Mouse (Mus musculus): ENCODE measurements at regions not wholly inside any gene's neighbourhood (a gene's known extent, or its start where the extent isn't known, plus 50 kb on each side); places are given as distances from the start of the nearest gene placed in this dataset.

GRCm38 (mm10) chr4:105327711-105328471, 170.7 kb downstream of the Plpp3 start:
- no peak for DNase-seq (ENCODE audit: low spot score)

GRCm38 (mm10) chr4:105328776-105329175, 171.6 kb downstream of the Plpp3 start:
- no peak for DNase-seq (ENCODE audit: low spot score)

- DNase-seq (ENCODE audit: low spot score) = no peak
Measured at GRCm38 (mm10) chr4:105332081-105332480, 174.9 kb downstream of the Plpp3 start.

DNA sequence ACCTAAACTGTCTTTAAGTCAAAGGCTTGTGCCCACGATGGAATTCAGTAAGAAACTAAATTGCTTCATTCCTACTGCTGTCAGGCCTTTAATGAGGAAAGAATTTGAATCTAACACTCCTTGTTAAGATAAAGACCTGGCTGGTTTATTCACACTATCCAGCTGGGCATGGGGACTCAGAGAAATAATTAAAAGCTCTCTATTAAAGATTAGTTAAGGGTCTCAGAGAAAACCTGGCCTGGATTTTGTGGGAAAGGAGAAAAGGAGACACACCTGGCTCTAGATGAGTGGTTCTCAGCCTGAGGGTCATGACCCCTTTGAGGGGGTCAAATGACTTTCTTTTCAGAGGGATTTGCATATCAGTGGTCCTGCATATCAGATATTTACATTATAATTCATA, 178.7 kb downstream of the Plpp3 start:
- no peak for DNase-seq (ENCODE audit: low spot score)

GRCm38 (mm10) chr4:105336557-105336956, 179.4 kb downstream of the Plpp3 start:
- no peak for DNase-seq (ENCODE audit: low spot score)

DNA sequence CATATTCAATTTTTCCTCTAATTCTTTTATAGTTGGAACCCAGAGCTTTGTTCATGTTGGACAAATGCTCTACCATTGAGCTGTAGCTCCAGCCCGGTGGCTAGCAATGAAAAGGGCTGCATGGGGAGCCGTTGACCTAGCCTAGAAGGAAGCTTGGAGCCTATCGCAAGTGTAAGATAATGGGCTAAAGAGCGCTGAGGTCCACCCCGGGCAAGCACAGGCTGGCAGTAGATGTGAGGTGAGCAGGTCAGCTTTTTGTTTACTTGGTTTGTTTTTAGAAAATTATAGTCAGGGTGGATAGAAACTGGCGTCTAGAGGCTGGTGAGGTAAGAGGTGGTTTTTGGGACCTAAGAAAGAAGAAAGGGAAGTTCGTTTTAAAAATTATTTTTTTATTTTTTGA, 181.0 kb downstream of the Plpp3 start:
- no peak for DNase-seq (ENCODE audit: low spot score)

DNA sequence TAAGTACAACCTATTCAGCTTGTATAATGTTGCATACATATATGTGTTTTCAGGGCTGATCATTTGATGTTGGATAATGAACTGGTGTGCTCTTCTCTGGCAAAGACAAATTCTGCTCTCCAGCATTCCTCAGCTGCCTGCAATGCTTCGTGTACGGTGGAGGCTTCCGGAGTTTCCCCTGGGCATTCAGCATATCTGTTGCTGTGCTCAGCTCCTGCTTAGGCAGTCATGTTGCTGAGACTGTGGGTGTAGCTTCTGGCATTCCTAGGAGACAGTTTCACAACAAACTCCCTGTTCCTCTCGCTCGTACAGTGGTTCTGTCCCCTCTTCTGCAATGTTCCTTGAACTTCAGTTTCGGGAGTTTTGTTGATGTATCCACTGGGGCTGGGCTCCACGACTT, 181.7 kb downstream of the Plpp3 start:
- no peak for DNase-seq (ENCODE audit: low spot score)

DNA sequence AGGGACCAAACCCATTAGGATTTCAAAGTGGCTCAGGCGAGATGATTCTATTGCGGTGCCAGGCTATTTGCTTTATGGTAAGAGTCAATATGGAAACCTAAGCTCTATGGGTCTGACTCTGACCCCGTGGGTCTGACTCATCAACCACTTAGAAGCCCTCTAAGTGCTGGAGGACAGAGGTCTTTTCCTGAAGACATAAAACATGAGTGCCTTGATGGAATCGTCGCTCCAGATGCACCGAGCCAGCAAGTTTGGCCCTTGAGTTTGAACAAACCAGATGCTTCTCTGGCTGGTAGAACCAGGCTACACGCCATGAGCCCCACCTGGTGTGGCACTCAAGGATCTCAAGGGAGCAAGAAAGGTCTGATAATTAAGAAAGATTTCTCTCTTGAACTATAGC, 184.1 kb downstream of the Plpp3 start:
- no peak for DNase-seq (ENCODE audit: low spot score)

- DNase-seq (ENCODE audit: low spot score) = no peak
Measured at GRCm38 (mm10) chr4:105346846-105347245, 189.7 kb downstream of the Plpp3 start.

- no peak for DNase-seq (ENCODE audit: low spot score)
Measured at GRCm38 (mm10) chr4:105347911-105348310, 190.8 kb downstream of the Plpp3 start.

- DNase-seq (ENCODE audit: low spot score) = no peak
Measured at GRCm38 (mm10) chr4:105349316-105350207, 192.4 kb downstream of the Plpp3 start.

GRCm38 (mm10) chr4:105352342-105352741, 195.2 kb downstream of the Plpp3 start:
- no peak for DNase-seq (ENCODE audit: low spot score)

DNA sequence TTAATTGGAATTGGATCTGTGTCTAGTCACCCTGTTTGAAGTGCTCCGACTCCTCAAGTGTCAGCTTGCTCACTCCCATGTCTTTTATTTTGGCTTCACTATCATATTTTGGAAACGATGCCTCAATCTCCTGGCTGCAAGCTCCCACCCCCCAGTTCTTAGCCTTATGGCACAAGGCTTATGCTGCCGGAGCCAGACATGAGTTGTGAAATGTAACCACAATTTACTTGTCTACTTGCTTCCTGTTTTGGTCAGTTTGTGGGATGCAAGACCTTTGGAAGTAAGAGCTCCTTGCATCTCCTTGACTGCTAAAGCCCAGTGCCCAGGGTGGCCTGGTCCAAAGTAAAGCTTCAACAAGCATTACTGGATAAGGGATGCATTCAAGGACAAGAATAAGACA, 195.8 kb downstream of the Plpp3 start:
- no peak for DNase-seq (ENCODE audit: low spot score)

- no peak for DNase-seq (ENCODE audit: low spot score)
Measured at GRCm38 (mm10) chr4:105354097-105354496, 196.9 kb downstream of the Plpp3 start.

DNA sequence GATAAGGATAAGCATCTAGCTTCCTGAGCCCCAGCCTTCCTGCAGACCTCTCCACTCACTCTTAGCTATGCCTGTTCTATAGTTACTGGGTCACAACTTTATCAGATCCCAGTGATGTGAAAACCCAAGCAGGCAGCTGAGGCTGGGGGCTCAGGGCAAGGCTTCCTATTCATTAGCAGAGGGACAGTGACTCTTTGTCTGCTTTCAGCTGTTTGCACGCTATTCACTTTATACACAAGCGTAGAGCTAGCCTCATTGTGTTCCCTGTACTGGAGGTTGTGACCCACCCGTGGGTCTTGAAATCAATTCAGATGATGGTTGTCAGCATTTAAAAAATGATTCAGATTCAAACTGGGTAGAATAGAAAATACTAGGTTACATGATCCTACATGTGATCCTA, 199.5 kb downstream of the Plpp3 start:
- no peak for DNase-seq (ENCODE audit: low spot score)

- DNase-seq (ENCODE audit: low spot score) = no peak
Measured at GRCm38 (mm10) chr4:105358725-105359124, 201.6 kb downstream of the Plpp3 start.

GRCm38 (mm10) chr4:105364496-105364895, 207.3 kb downstream of the Plpp3 start:
- no peak for DNase-seq (ENCODE audit: low spot score)

GRCm38 (mm10) chr4:105365076-105365475, 207.9 kb downstream of the Plpp3 start:
- no peak for DNase-seq (ENCODE audit: low spot score)

DNA sequence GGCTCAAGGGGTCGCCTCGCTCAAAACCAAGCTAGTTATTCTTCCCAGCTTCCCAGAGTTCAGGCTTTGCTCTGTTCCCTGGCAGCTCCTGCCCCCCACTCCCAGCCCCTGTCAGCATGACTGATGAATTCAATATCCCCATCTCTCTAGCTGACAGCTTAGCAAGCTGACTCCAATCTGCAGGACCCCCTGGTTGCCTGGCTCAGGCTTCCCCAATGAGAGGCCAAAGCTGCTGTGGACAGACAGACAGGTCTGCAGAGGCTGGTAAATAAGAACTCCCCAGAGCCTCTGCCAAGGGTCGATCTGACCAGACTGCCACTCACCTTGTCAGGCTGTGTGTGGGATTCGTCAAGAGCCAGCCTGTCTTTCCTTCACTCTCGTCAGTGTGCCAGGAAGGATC, 219.4 kb downstream of the Plpp3 start:
- no peak for DNase-seq (ENCODE audit: low spot score)

GRCm38 (mm10) chr4:105377469-105378187, 220.5 kb downstream of the Plpp3 start:
- DNase-seq (ENCODE audit: low spot score) = no peak

DNA sequence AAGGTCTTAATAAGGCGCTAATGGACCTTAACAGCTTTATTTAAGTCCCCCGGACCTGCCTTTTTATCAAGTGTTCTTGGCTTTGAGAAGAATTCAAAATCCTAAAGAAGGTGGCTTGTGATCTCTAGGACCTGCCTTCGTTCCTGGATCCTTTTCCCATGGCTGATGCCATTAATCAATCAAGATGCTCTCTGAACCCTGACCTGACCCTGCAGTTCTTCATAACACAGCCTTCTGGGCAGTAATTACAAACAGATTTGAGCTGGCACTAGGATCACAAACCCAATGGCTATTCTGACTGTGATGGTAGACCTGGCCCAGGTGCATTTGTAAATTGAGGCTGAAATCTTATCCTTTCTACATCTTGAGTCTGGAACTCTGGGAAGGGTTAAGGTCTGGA, 227.7 kb downstream of the Plpp3 start:
- DNase-seq (ENCODE audit: low spot score) = no peak

DNA sequence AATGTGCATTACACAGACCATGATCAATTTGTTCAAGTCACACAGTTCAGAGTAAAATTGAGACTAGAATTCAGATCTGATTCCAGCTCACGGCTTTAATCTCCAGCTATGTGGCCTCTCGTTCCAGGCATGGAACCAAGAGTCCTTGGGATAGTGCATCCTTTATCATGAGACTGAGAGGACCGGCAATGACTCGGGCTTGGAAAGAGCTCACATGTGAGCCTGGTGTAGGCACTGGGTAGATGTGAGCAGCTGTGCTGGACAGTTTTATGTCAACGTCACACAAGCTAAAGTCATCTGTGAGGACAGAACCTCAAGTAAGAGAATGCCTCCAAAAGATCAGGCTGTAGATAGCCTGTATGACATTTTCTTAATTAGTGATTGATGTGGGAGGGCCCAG, 228.3 kb downstream of the Plpp3 start:
- no peak for DNase-seq (ENCODE audit: low spot score)

DNA sequence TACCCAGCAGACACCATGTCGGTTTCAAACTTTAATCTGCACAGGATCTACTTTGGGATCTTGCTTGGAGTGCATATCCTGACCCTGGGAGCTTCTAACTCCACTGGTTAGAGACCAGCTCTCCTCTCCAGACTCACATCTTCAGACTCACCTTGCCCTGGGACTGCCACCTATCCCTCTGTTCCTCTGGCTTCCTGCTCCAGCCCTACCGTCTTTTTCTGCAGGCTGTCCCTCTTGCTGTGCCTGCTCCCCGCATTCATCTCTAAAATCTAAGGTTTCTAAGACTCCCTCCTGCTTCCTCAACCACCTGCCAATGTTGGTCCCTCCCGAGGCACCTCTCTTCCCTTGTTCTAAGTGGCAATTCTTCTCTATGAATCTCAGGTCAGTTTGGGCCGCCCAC, 233.2 kb downstream of the Plpp3 start:
- no peak for DNase-seq (ENCODE audit: low spot score)
